Mouse (Mus musculus): ENCODE results near the gene Plpp1. TPM values are rescaled to one million over a fixed set of nuclear protein-coding genes. Genes with fewer than 3 reads are reported as not detected.

Plpp1 gene
- total RNA-seq, 1 experiment: 38.2 TPM

DNA sequence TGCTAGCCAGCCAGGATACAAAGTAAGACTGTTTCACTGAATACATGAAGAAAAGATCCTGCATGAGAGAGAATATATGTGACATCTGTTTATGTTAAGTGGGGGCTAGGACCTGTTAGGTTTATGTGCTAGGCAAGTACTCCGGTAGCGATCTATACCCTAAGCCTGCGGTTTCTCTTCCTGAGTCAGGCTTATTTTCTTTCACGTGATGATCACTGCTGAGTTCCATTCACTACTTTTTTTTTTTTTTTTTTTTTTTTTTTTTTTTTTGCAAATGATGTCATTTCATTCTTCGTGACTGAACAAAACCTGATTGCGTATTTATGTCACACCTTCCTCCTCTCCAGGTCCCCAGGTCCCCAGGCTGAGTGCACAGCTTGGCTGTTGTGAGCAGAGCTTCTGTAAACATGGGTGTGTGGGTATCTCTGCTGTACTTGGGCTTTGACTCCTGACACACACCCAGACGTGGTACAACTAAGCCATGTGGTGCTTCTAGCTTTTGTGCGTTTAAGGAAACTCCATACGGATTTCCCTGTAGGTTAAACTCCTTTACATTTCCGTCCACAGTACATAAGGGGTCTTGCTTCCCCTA, 13.6 kb upstream of the Plpp1 start:
- 0 out of 2 replicates have a peak, but pooled peaks have one; percentile 37 for TF ChIP-seq ZNF384 (IDR thresholded peaks at IDR 0.05; ENCODE audit: low read depth, low read length)
- no peak for TF ChIP-seq ZC3H11A (IDR thresholded peaks at IDR 0.05; ENCODE audit: borderline replicate concordance, low read depth, low read length)
- Histone ChIP-seq H3K9ac (ENCODE audit: insufficient read depth, low read depth, low read length, poor library complexity, severe bottlenecking) (no peak overlapping the region), H3K4me3 (ENCODE audit: insufficient read depth in 1 of 2, low read depth in 1 of 2, low read length in 2 of 2, poor library complexity in 1 of 2, severe bottlenecking in 1 of 2) (no peak overlapping the region), H3K9me3 (ENCODE audit: control insufficient read depth, insufficient read depth, low read depth, low read length) (no peaks in the 10 kb centered on the region), H3K36me3 (ENCODE audit: control insufficient read depth, insufficient read depth, low read length, poor library complexity, severe bottlenecking) (no peaks in the 10 kb centered on the region), H3K27ac (ENCODE audit: insufficient read depth, low read depth, low read length, poor library complexity, severe bottlenecking) (no peak overlapping the region), H3K4me1 (ENCODE audit: control insufficient read depth in 2 of 2, insufficient read depth in 2 of 2, low read length in 2 of 2, poor library complexity in 1 of 2) (peaks cover 0 to 8% of the 10 kb centered on the region in 2 experiments; a peak in 1 of 4 replicates)
- in situ Hi-C loops (cut with MboI; ENCODE audit: low sequenced_read_pairs in 2 of 2, unreplicated experiment in 2 of 2): no loop called here
- no peak for DNase-seq (ENCODE audit: low read depth, low spot score)

DNA sequence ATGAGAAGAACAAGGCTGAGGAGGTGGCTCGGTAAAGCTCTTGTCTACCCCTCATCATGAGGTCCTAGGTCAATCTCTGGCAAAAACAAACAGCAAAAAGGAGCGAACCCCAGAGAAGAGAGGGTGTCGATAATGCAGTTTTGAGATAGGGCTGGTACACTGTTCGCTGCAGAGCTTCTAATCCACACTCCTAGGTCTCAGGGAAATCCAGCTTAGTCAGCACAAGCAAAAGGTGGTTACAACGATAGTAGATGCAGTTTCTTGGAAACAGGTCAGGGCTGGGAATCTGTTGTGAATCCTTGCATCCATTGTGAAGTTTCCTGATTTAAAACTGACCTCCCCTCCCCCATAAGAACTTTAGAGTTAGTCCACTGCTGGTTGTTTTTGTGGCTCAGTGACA, 9.8 kb upstream of the Plpp1 start:
- Histone ChIP-seq H3K27ac (ENCODE audit: insufficient read depth, low read depth, low read length, poor library complexity, severe bottlenecking) (no peak overlapping the region), H3K4me3 (ENCODE audit: insufficient read depth in 1 of 2, low read depth in 1 of 2, low read length in 2 of 2, poor library complexity in 1 of 2, severe bottlenecking in 1 of 2) (no peak overlapping the region), H3K36me3 (ENCODE audit: control insufficient read depth, insufficient read depth, low read length, poor library complexity, severe bottlenecking) (no peaks in the 10 kb centered on the region), H3K9ac (ENCODE audit: insufficient read depth, low read depth, low read length, poor library complexity, severe bottlenecking) (no peak overlapping the region), H3K9me3 (ENCODE audit: control insufficient read depth, insufficient read depth, low read depth, low read length) (no peaks in the 10 kb centered on the region), H3K4me1 (ENCODE audit: control insufficient read depth in 2 of 2, insufficient read depth in 2 of 2, low read length in 2 of 2, poor library complexity in 1 of 2) (peaks cover 0 to 5% of the 10 kb centered on the region in 2 experiments; a peak in 1 of 4 replicates)
- in situ Hi-C loops (cut with MboI; ENCODE audit: low sequenced_read_pairs in 2 of 2, unreplicated experiment in 2 of 2): no loop called here
- TF ChIP-seq ZC3H11A (IDR thresholded peaks at IDR 0.05; ENCODE audit: borderline replicate concordance, low read depth, low read length) (no peak), ZNF384 (IDR thresholded peaks at IDR 0.05; ENCODE audit: low read depth, low read length) (no peak), CHD2 (IDR thresholded peaks at IDR 0.05; ENCODE audit: low read depth, low read length) (no peak), HCFC1 (IDR thresholded peaks at IDR 0.05; ENCODE audit: borderline replicate concordance, insufficient read depth, low read length) (no peak), MAFK (IDR thresholded peaks at IDR 0.05; ENCODE audit: insufficient read depth, low read depth, low read length) (peak; percentile 74)
- no peak for DNase-seq (ENCODE audit: low read depth, low spot score)

- Histone ChIP-seq H3K9me3 (ENCODE audit: control insufficient read depth, insufficient read depth, low read depth, low read length) (no peaks in the 10 kb centered on the region), H3K4me3 (ENCODE audit: insufficient read depth in 1 of 2, low read depth in 1 of 2, low read length in 2 of 2, poor library complexity in 1 of 2, severe bottlenecking in 1 of 2) (no peak overlapping the region), H3K4me1 (ENCODE audit: control insufficient read depth in 2 of 2, insufficient read depth in 2 of 2, low read length in 2 of 2, poor library complexity in 1 of 2) (peaks cover 0 to 5% of the 10 kb centered on the region in 2 experiments; a peak in 1 of 4 replicates), H3K36me3 (ENCODE audit: control insufficient read depth, insufficient read depth, low read length, poor library complexity, severe bottlenecking) (no peaks in the 10 kb centered on the region), H3K27ac (ENCODE audit: insufficient read depth, low read depth, low read length, poor library complexity, severe bottlenecking) (no peak overlapping the region), H3K9ac (ENCODE audit: insufficient read depth, low read depth, low read length, poor library complexity, severe bottlenecking) (no peak overlapping the region)
- DNase-seq (ENCODE audit: low read depth, low spot score): no peak
- in situ Hi-C loops (cut with MboI; ENCODE audit: low sequenced_read_pairs in 2 of 2, unreplicated experiment in 2 of 2): no loop called here
- TF ChIP-seq MAFK (IDR thresholded peaks at IDR 0.05; ENCODE audit: insufficient read depth, low read depth, low read length): no peak
Observed at GRCm38 (mm10) chr13:112791906-112792305, 8.7 kb upstream of the Plpp1 start.

DNA sequence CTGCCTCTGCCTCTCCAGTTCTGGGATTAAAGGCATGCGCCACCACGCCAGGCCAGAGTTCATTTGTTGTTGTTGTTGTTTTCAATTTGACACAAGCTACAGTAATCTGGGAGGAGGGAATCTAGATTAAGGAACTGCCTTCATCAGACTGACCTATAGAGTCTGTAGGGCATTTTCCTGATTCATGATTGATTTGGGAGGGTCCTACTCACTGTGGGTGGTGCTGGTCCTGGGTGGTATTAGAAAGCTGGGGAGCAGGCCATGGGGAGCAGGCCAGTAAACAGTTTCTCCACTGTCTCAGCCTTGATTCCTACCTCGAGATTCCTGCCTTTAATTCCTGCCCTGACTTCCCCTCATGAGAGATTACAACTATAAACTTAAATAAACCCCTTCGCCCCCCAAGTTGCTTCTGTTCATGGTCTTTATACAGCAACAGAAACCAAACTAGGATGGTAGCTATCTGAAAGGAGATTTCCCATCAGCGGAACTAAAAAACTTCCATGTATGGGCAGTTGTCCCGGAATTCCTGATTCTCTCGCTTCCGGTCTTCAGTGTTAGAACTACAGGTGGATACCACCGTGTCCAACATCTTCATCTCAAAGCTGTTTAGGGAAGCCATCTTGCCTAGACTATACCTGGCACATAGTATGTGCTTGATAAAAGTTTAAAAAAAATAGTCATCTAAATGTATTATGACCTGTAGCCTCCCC, 2.2 kb upstream of the Plpp1 start:
- in situ Hi-C loops (cut with MboI; ENCODE audit: low sequenced_read_pairs in 2 of 2, unreplicated experiment in 2 of 2): no loop called here
- Histone ChIP-seq H3K4me3 (ENCODE audit: insufficient read depth in 1 of 2, low read depth in 1 of 2, low read length in 2 of 2, poor library complexity in 1 of 2, severe bottlenecking in 1 of 2) (no peak overlapping the region), H3K36me3 (ENCODE audit: control insufficient read depth, insufficient read depth, low read length, poor library complexity, severe bottlenecking) (no peaks in the 10 kb centered on the region), H3K9ac (ENCODE audit: insufficient read depth, low read depth, low read length, poor library complexity, severe bottlenecking) (no peak overlapping the region), H3K27ac (ENCODE audit: insufficient read depth, low read depth, low read length, poor library complexity, severe bottlenecking) (peak overlapping the region; percentile 8; the same call in 1 of the 2 replicates), H3K9me3 (ENCODE audit: control insufficient read depth, insufficient read depth, low read depth, low read length) (no peaks in the 10 kb centered on the region), H3K4me1 (ENCODE audit: control insufficient read depth in 2 of 2, insufficient read depth in 2 of 2, low read length in 2 of 2, poor library complexity in 1 of 2) (peaks cover 1 to 4% of the 10 kb centered on the region in 2 experiments; a peak in 1 of 4 replicates)
- peak; percentile 31 for DNase-seq (ENCODE audit: low read depth, low spot score)
- TF ChIP-seq HCFC1 (IDR thresholded peaks at IDR 0.05; ENCODE audit: borderline replicate concordance, insufficient read depth, low read length) (no peak), ZNF384 (IDR thresholded peaks at IDR 0.05; ENCODE audit: low read depth, low read length) (no peak)

DNA sequence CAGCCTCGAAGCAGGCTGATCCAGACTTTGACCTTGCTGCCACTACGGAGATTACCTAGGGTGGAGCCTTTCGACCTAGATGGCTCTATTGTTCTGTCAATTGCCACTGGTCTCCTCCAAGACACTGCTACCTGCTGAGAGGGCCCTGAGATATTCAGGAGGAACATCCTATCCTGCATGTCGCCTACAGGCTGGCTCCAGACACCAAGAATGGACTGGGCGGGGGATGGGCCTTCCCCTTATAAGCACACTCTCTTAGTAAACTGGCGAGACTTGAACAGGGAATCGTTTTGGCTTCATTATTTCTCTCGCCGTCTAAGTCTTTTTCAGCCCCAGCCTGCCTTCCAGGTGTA, 1.7 kb upstream of the Plpp1 start:
- Histone ChIP-seq H3K9ac (ENCODE audit: insufficient read depth, low read depth, low read length, poor library complexity, severe bottlenecking) (no peak overlapping the region), H3K4me3 (ENCODE audit: insufficient read depth in 1 of 2, low read depth in 1 of 2, low read length in 2 of 2, poor library complexity in 1 of 2, severe bottlenecking in 1 of 2) (0 out of 4 replicates have a peak overlapping the region, but pooled peaks of 1 of the 2 experiments have one; percentile 32), H3K27ac (ENCODE audit: insufficient read depth, low read depth, low read length, poor library complexity, severe bottlenecking) (no peak overlapping the region), H3K4me1 (ENCODE audit: control insufficient read depth in 2 of 2, insufficient read depth in 2 of 2, low read length in 2 of 2, poor library complexity in 1 of 2) (peaks cover 1 to 4% of the 10 kb centered on the region in 2 experiments; a peak in 1 of 4 replicates), H3K9me3 (ENCODE audit: control insufficient read depth, insufficient read depth, low read depth, low read length) (no peaks in the 10 kb centered on the region), H3K36me3 (ENCODE audit: control insufficient read depth, insufficient read depth, low read length, poor library complexity, severe bottlenecking) (no peaks in the 10 kb centered on the region)
- in situ Hi-C loops (cut with MboI; ENCODE audit: low sequenced_read_pairs in 2 of 2, unreplicated experiment in 2 of 2): no loop called here
- no peak for TF ChIP-seq HCFC1 (IDR thresholded peaks at IDR 0.05; ENCODE audit: borderline replicate concordance, insufficient read depth, low read length)
- peak; percentile 12 for DNase-seq (ENCODE audit: low read depth, low spot score)

Measured in ES-E14 (cell line).